Mouse (Mus musculus) limb, embryonic 13.5 days (tissue): ENCODE measurements around the gene Myod1. TPM values are rescaled to one million over a fixed set of nuclear protein-coding genes. Genes with fewer than 3 reads are reported as not detected.

Experiments
- ATAC-seq: fragments of 200-750 bp; cut with Nextera tagmentation; 2 replicates; pipeline ENCODE4 v1.8.0; 2017; ENCODE audit warnings: low read depth, moderate number of reproducible peaks, moderate TSS enrichment; ENCODE audit not compliant: low FRiP score
- H3K27ac ChIP-seq: fragments of 300-500 bp; sonication (generic); 2 replicates; pipeline ENCODE4 v1.5.1; 2015; ENCODE audit warnings: inconsistent platforms, mild to moderate bottlenecking, moderate library complexity
- H3K27me3 ChIP-seq: fragments of 300-500 bp; sonication (generic); 2 replicates; pipeline ENCODE4 v1.6.1; 2015; ENCODE audit warnings: mild to moderate bottlenecking, inconsistent platforms
- H3K36me3 ChIP-seq: fragments of 300-500 bp; sonication (generic); 2 replicates; pipeline ENCODE4 v1.6.1; 2015; ENCODE audit warnings: inconsistent platforms, mild to moderate bottlenecking, moderate library complexity
- H3K4me1 ChIP-seq: fragments of 300-500 bp; sonication (generic); 2 replicates; pipeline ENCODE4 v1.6.1; 2015; ENCODE audit warnings: inconsistent platforms
- H3K4me2 ChIP-seq: fragments of 300-500 bp; sonication (generic); replicated peaks from 2 replicates; pipeline ENCODE4 v1.6.1; 2015; ENCODE audit warnings: inconsistent platforms, mild to moderate bottlenecking, moderate library complexity
- H3K4me3 ChIP-seq: fragments of 300-500 bp; sonication (generic); 2 replicates; pipeline ENCODE4 v1.5.1; 2015; ENCODE audit warnings: moderate library complexity, mild to moderate bottlenecking, inconsistent platforms
- H3K9ac ChIP-seq: fragments of 300-500 bp; sonication (generic); 2 replicates; pipeline ENCODE4 v1.6.1; 2015; ENCODE audit warnings: mild to moderate bottlenecking, inconsistent platforms
- H3K9me3 ChIP-seq: fragments of 300-500 bp; sonication (generic); 2 replicates; pipeline ENCODE4 v1.6.1; 2016; ENCODE audit warnings: inconsistent platforms
- WGBS: fragments of 180-500 bp; shearing (Covaris S2); methylation state at CpG from one replicate; pipeline ENCODE4 v1.1.7; 2015; 5-methylcytosine and 5-hydroxymethylcytosine counted together
- polyA plus RNA-seq: library from polyadenylated mRNA; unstranded; fragments of >200 nt; fragmentation: Nextera tagmentation; extraction: Ambion mirVana; gene quantifications from 2 replicates; pipeline ENCODE4 v1.2.1, GENCODE M21; 2015

Gene Myod1
- polyA plus RNA-seq, 1 experiment from 2014 or later = 69.5 TPM

GRCm38 (mm10) chr7:46403616-46404485, 27.6 kb downstream of the Myod1 start:
- Histone ChIP-seq H3K4me1 (no peaks in the 10 kb centered on the region), H3K4me2 (no peak overlapping the region), H3K36me3 (no peaks in the 10 kb centered on the region), H3K27ac (no peak overlapping the region), H3K9me3 (no peaks in the 10 kb centered on the region), H3K27me3 (peaks cover 40% of the 10 kb centered on the region), H3K9ac (no peak overlapping the region), H3K4me3 (no peak overlapping the region)
- 77% methylated on average over 15 of the region's 15 CpGs for WGBS
- ATAC-seq = no peak

- Histone ChIP-seq H3K9me3 (no peaks in the 10 kb centered on the region), H3K4me1 (no peaks in the 10 kb centered on the region), H3K27ac (no peak overlapping the region), H3K36me3 (no peaks in the 10 kb centered on the region), H3K4me2 (no peak overlapping the region), H3K9ac (no peak overlapping the region), H3K4me3 (no peak overlapping the region), H3K27me3 (peaks cover 33% of the 10 kb centered on the region)
- no peak for ATAC-seq
- 77% methylated on average over 7 of the region's 7 CpGs for WGBS
Measured at GRCm38 (mm10) chr7:46404756-46405155, 28.5 kb downstream of the Myod1 start.

GRCm38 (mm10) chr7:46408606-46409005, 32.3 kb downstream of the Myod1 start:
- Histone ChIP-seq H3K9ac (no peak overlapping the region), H3K27me3 (peaks cover 10% of the 10 kb centered on the region; the same call in 1 of the 2 replicates), H3K4me3 (no peak overlapping the region), H3K4me2 (no peak overlapping the region), H3K4me1 (no peaks in the 10 kb centered on the region), H3K9me3 (no peaks in the 10 kb centered on the region), H3K36me3 (no peaks in the 10 kb centered on the region), H3K27ac (no peak overlapping the region)
- 82% methylated on average over 9 of the region's 9 CpGs for WGBS
- no peak for ATAC-seq

GRCm38 (mm10) chr7:46409204-46409789, 33.0 kb downstream of the Myod1 start:
- Histone ChIP-seq H3K9me3 (no peaks in the 10 kb centered on the region), H3K9ac (no peak overlapping the region), H3K36me3 (no peaks in the 10 kb centered on the region), H3K27ac (no peak overlapping the region), H3K27me3 (peaks cover 10% of the 10 kb centered on the region; the same call in 1 of the 2 replicates), H3K4me3 (no peak overlapping the region), H3K4me2 (no peak overlapping the region), H3K4me1 (no peaks in the 10 kb centered on the region)
- no peak for ATAC-seq
- WGBS = 50% methylated on average over 12 of the region's 12 CpGs

- no peaks in the 10 kb centered on the region for H3K36me3 ChIP-seq
- no peak overlapping the region for H3K4me3 ChIP-seq
- no peaks in the 10 kb centered on the region for H3K4me1 ChIP-seq
- no peak for ATAC-seq
- 80% methylated on average over 6 of the region's 6 CpGs for WGBS
- no peak overlapping the region for H3K27ac ChIP-seq
- peaks cover 2% of the 10 kb centered on the region; the same call in 1 of the 2 replicates for H3K27me3 ChIP-seq
- no peak overlapping the region for H3K4me2 ChIP-seq
- no peak overlapping the region for H3K9ac ChIP-seq
- H3K9me3 ChIP-seq = no peaks in the 10 kb centered on the region
Measured at GRCm38 (mm10) chr7:46410727-46411126, 34.5 kb downstream of the Myod1 start.

GRCm38 (mm10) chr7:46412823-46413222, 36.5 kb downstream of the Myod1 start:
- no peak for ATAC-seq

GRCm38 (mm10) chr7:46413959-46414725, 37.9 kb downstream of the Myod1 start:
- Histone ChIP-seq H3K4me2 (no peak overlapping the region), H3K27ac (no peak overlapping the region), H3K9ac (no peak overlapping the region), H3K9me3 (no peaks in the 10 kb centered on the region), H3K36me3 (no peaks in the 10 kb centered on the region), H3K4me3 (no peak overlapping the region), H3K4me1 (no peaks in the 10 kb centered on the region), H3K27me3 (peaks cover 2% of the 10 kb centered on the region; the same call in 1 of the 2 replicates)
- ATAC-seq = no peak
- WGBS = 55% methylated on average over 6 of the region's 6 CpGs

More at GRCm38 (mm10) chr7:46412823-46413222, 36.5 kb downstream of the Myod1 start:
- H3K36me3 ChIP-seq = no peaks in the 10 kb centered on the region
- no peak overlapping the region for H3K4me3 ChIP-seq
- no peak overlapping the region for H3K27ac ChIP-seq
- no peak overlapping the region for H3K9ac ChIP-seq
- peaks cover 2% of the 10 kb centered on the region; the same call in 1 of the 2 replicates for H3K27me3 ChIP-seq
- WGBS = 60% methylated on average over 5 of the region's 5 CpGs
- H3K4me1 ChIP-seq = no peaks in the 10 kb centered on the region
- no peak overlapping the region for H3K4me2 ChIP-seq
- no peaks in the 10 kb centered on the region for H3K9me3 ChIP-seq

- Histone ChIP-seq H3K9me3 (no peaks in the 10 kb centered on the region), H3K36me3 (no peaks in the 10 kb centered on the region), H3K4me1 (no peaks in the 10 kb centered on the region), H3K4me3 (no peak overlapping the region), H3K9ac (no peak overlapping the region), H3K27ac (no peak overlapping the region), H3K4me2 (no peak overlapping the region), H3K27me3 (no peaks in the 10 kb centered on the region; the same call in 1 of the 2 replicates)
- WGBS = 78% methylated on average over 14 of the region's 14 CpGs
- ATAC-seq = no peak
Measured at GRCm38 (mm10) chr7:46415818-46416425, 39.6 kb downstream of the Myod1 start.

GRCm38 (mm10) chr7:46417467-46417866, 41.2 kb downstream of the Myod1 start:
- Histone ChIP-seq H3K4me1 (no peaks in the 10 kb centered on the region), H3K27ac (no peak overlapping the region), H3K9me3 (no peaks in the 10 kb centered on the region), H3K4me3 (no peak overlapping the region), H3K4me2 (no peak overlapping the region), H3K27me3 (no peaks in the 10 kb centered on the region; the same call in 1 of the 2 replicates), H3K36me3 (no peaks in the 10 kb centered on the region), H3K9ac (no peak overlapping the region)
- WGBS = 78% methylated on average over 7 of the region's 7 CpGs
- ATAC-seq = no peak

GRCm38 (mm10) chr7:46418102-46418622, 41.9 kb downstream of the Myod1 start:
- no peaks in the 10 kb centered on the region for H3K36me3 ChIP-seq
- H3K4me1 ChIP-seq = no peaks in the 10 kb centered on the region
- WGBS = 81% methylated on average over 16 of the region's 16 CpGs
- no peak overlapping the region for H3K4me3 ChIP-seq
- no peak overlapping the region for H3K4me2 ChIP-seq
- H3K9ac ChIP-seq = no peak overlapping the region
- no peak for ATAC-seq
- H3K27me3 ChIP-seq = no peaks in the 10 kb centered on the region; the same call in 1 of the 2 replicates
- no peaks in the 10 kb centered on the region for H3K9me3 ChIP-seq
- H3K27ac ChIP-seq = no peak overlapping the region

GRCm38 (mm10) chr7:46421535-46421934, 45.3 kb downstream of the Myod1 start:
- no peak overlapping the region for H3K27ac ChIP-seq
- no peak overlapping the region for H3K4me2 ChIP-seq
- no peaks in the 10 kb centered on the region for H3K36me3 ChIP-seq
- H3K9me3 ChIP-seq = no peaks in the 10 kb centered on the region
- H3K27me3 ChIP-seq = no peaks in the 10 kb centered on the region; the same call in 1 of the 2 replicates
- no peaks in the 10 kb centered on the region for H3K4me1 ChIP-seq
- WGBS = 44% methylated on average over 5 of the region's 5 CpGs
- ATAC-seq = no peak
- H3K4me3 ChIP-seq = no peak overlapping the region
- H3K9ac ChIP-seq = no peak overlapping the region
